Mouse (Mus musculus) left cerebral cortex, postnatal 10 days (tissue): ENCODE data around the gene Fgf3. TPM values are rescaled to one million over a fixed set of nuclear protein-coding genes. Genes with fewer than 3 reads are reported as not detected.

ENCODE experiments used
- DNase-seq, 2 experiments: peaks; one replicate each; pipeline ENCODE4 v3.0.0; 2021 to 2022; ENCODE audit warnings: low spot score in 2 of 2, mixed read lengths in 1 of 2; ENCODE audit errors: extremely low spot score in 1 of 2
- intact Hi-C: fragments of 180-260 bp; cut with DNase I; formaldehyde crosslinking; loops from one replicate; pipeline ENCODE4 v1.15.1; 2025
- total RNA-seq, 2 experiments: library from RNA; stranded (reverse); gene quantifications; 2 replicates each; pipeline ENCODE4 v1.2.3; 2021

The Fgf3 gene
- under 1 TPM in 1 of 2 experiments, not detected in 1; 0.24 TPM for total RNA-seq

GRCm38 (mm10) chr7:144837891-144838488 is at the start of gene Fgf3:
Fgf3 (plus strand) TSS chr7:144838083.
- no peak for DNase-seq
- intact Hi-C loops, result no loop called here

- DNase-seq, result no peak
- intact Hi-C loops, result no loop called here
These were observed 49.3 kb upstream of the Fgf3 start for GRCm38 (mm10) chr7:144788631-144789030.

GRCm38 (mm10) chr7:144789601-144790556 is 48.0 kb upstream of the Fgf3 start:
- no peak for DNase-seq
- intact Hi-C loops, result no loop called here

GRCm38 (mm10) chr7:144791426-144791825 is 46.5 kb upstream of the Fgf3 start:
- DNase-seq, result no peak
- intact Hi-C loops, result no loop called here

- intact Hi-C loops, result no loop called here
- no peak for DNase-seq
These were observed 44.6 kb upstream of the Fgf3 start for GRCm38 (mm10) chr7:144793296-144793695.

- intact Hi-C loops, result no loop called here
- DNase-seq, result no peak
These were observed 41.9 kb upstream of the Fgf3 start for GRCm38 (mm10) chr7:144795976-144796474.

GRCm38 (mm10) chr7:144796986-144797735 is 40.7 kb upstream of the Fgf3 start:
- intact Hi-C loops, result no loop called here
- no peak for DNase-seq

GRCm38 (mm10) chr7:144798471-144798870 is 39.4 kb upstream of the Fgf3 start:
- intact Hi-C loops, result loop anchor here (1.0 kb wide), 1 partner anchor 96 kb away; no protein-coding TSS in a partner anchor

GRCm38 (mm10) chr7:144807036-144807435 is 30.8 kb upstream of the Fgf3 start:
- no peak for DNase-seq
- intact Hi-C loops, result no loop called here

More at GRCm38 (mm10) chr7:144798471-144798870, 39.4 kb upstream of the Fgf3 start:
- DNase-seq, result peak in 1 of 2 experiments; percentile 13

- intact Hi-C loops, result no loop called here
- no peak for DNase-seq
These were observed 29.8 kb upstream of the Fgf3 start for GRCm38 (mm10) chr7:144807976-144808577.

GRCm38 (mm10) chr7:144811521-144811920 is 26.4 kb upstream of the Fgf3 start:
- intact Hi-C loops, result no loop called here
- no peak for DNase-seq

- DNase-seq, result no peak
- intact Hi-C loops, result no loop called here
These were observed 16.0 kb upstream of the Fgf3 start for GRCm38 (mm10) chr7:144821901-144822300.

GRCm38 (mm10) chr7:144823988-144824387 is 13.9 kb upstream of the Fgf3 start:
- intact Hi-C loops, result no loop called here
- no peak for DNase-seq

GRCm38 (mm10) chr7:144828369-144828768 is 9.5 kb upstream of the Fgf3 start:
- DNase-seq, result no peak
- intact Hi-C loops, result no loop called here

- intact Hi-C loops, result no loop called here
These were observed 930 bp downstream of the Fgf3 start for GRCm38 (mm10) chr7:144838522-144839503.

GRCm38 (mm10) chr7:144846158-144846557 is 8.3 kb downstream of the Fgf3 start:
- DNase-seq, result peak in 1 of 2 experiments; percentile 49
- intact Hi-C loops, result no loop called here

More at GRCm38 (mm10) chr7:144838522-144839503, 930 bp downstream of the Fgf3 start:
- DNase-seq, result peak in 1 of 2 experiments; percentile 46

GRCm38 (mm10) chr7:144847067-144847466 is 9.2 kb downstream of the Fgf3 start, which contains the start of gene Fgf4:
Fgf4 (plus strand) TSS chr7:144847367.
- intact Hi-C loops, result no loop called here
- no peak for DNase-seq
